Mouse (Mus musculus) left cerebral cortex, postnatal 36 days (tissue): ENCODE results near the gene Eif5b. TPM values are rescaled to one million over a fixed set of nuclear protein-coding genes. Genes with fewer than 3 reads are reported as not detected.
"Not testable (repeated sequence)": the region's sequence is repeated elsewhere in the genome, so short reads cannot be mapped to it uniquely, and the experiment has no call there.

ENCODE experiments used
- DNase-seq, 2 experiments: peaks; one replicate each; pipeline ENCODE4 v3.0.0; 2021 to 2022; ENCODE audit warnings: low spot score in 2 of 2, mixed read lengths in 1 of 2
- intact Hi-C: fragments of 180-260 bp; cut with DNase I; formaldehyde crosslinking; loops from one replicate; pipeline ENCODE4 v1.15.1; 2025
- total RNA-seq, 2 experiments: library from RNA; stranded (reverse); gene quantifications; 2 replicates each; pipeline ENCODE4 v1.2.3; 2021

Eif5b gene
- total RNA-seq, 2 experiments from 2014 or later = 33.0 to 40.3 TPM

GRCm38 (mm10) chr1:37999552-37999951 lies 1.7 kb downstream of the Eif5b start:
- intact Hi-C loops = loop anchor here (2.0 kb wide), 1 partner anchor 129 kb away; the partner anchor contains the start of gene Rev1

DNA sequence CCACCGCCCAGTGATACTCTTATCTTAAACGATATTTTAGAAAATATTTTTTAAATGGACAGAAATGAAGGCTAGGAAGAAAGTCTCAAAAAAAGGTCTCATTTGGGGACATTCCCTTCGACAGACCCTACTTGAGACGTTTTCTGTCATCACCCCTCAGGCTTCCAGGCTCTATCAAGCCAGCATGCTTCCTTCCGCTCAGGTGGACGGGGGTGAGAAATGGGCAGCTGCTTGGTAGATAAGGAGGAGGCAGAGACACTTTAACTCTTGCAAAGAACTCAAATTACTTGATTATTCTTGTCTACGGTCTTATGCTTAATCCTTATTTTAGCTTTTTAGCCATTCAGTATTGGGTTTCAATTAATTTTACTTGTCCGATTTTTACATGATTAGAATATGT lies 3.0 kb downstream of the Eif5b start:
- DNase-seq = no peak
- intact Hi-C loops = no loop called here

More at GRCm38 (mm10) chr1:37999552-37999951, 1.7 kb downstream of the Eif5b start:
- no peak for DNase-seq

DNA sequence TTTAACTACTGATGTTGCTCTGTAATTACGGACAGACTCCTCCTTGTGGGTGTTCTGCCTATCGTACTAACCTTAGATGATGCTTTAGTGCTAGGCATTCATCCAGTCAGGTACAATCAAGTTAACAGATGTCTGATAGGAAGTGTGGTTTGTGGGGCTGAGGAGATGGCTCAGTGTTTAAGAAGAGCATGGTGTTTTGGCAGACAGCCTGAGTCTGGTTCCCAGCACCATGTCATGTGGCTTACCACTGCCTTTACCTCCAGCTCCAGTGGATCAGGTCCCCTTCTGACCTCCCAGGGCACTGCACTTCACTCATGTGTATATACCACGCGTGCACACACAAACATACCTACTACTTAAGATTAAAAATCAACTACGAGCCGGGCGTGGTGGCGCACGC lies 4.1 kb downstream of the Eif5b start:
- DNase-seq = no peak
- intact Hi-C loops = no loop called here

GRCm38 (mm10) chr1:38003046-38003445 lies 5.2 kb downstream of the Eif5b start:
- intact Hi-C loops = no loop called here
- DNase-seq = no peak

DNA sequence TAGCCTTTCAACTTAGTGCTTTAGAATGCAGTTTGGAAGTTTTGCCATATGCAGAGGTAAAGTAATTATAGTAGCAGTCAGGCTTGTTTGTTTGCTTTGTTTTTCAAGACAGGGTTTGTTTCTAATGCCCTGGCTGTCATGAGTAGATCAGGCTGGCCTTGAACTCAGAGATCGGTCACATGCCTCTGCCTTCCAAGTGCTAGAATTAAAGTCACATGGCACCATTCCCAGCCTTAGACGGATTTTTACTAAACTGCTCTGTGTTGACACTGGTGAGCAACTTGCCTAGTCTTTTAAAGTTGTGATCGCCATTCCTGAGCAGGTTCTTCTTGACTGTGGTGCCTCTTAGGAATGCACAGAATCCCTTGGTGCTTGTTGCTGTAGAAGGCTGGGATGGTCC lies 8.9 kb downstream of the Eif5b start:
- no peak for DNase-seq
- intact Hi-C loops = no loop called here

GRCm38 (mm10) chr1:38011647-38012046 lies 13.8 kb downstream of the Eif5b start:
- intact Hi-C loops = no loop called here
- DNase-seq = no peak

- no peak for DNase-seq
- intact Hi-C loops = no loop called here
Observed at GRCm38 (mm10) chr1:38012104-38012503, 14.3 kb downstream of the Eif5b start.

GRCm38 (mm10) chr1:38012509-38012908 lies 14.7 kb downstream of the Eif5b start:
- intact Hi-C loops = no loop called here
- DNase-seq = no peak

DNA sequence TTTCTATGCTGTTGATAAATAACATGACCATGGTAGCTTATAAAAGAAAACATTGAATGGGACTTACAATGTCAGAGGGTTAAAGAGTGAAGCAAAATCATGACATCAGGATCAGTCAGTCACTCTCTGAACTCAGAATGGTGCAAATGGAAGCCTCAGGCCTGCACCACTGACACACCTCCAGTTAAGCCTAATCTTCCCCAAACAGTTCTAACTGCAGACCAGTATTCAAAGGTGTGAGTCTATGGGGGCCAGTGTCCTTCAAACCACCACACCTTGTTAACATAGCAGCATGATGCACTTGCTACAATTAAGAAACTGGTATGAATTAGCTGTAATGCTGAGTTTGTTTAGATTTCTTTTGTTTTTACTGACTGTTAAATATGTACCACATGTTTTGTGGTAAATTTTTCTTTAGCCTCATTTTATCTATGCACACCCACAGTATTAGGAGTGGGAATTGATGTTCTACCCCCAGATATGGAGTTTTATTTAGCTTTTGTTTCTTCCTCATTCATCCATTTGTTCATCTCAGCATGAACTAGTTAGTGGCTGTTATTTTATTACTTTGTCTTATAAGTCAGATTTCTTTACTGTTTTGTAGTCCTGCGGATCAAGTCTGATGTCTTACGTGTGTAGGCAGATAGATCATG lies 16.9 kb downstream of the Eif5b start:
- intact Hi-C loops = no loop called here
- DNase-seq = no peak

DNA sequence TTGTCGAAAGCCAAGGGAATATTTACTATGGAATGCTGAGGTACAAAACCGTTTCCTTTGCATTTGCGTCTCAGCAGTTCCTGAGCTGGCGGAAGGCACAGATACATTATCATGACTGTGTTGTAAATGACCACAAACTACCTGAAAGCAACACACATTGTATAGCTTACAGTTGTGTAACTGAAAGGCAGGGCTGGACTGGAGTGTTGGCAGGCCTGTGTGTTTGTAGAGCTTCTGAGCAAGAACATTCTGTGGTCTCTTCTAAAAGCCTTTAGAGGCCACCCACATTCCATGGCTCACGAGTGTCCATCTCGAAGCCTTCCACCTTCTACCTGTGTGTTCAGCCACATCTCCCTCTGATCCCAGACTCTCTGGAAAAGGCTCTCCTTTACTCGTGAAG lies 29.5 kb downstream of the Eif5b start:
- intact Hi-C loops = no loop called here
- no peak for DNase-seq

GRCm38 (mm10) chr1:38031391-38031790 lies 33.6 kb downstream of the Eif5b start:
- DNase-seq = no peak
- intact Hi-C loops = no loop called here

DNA sequence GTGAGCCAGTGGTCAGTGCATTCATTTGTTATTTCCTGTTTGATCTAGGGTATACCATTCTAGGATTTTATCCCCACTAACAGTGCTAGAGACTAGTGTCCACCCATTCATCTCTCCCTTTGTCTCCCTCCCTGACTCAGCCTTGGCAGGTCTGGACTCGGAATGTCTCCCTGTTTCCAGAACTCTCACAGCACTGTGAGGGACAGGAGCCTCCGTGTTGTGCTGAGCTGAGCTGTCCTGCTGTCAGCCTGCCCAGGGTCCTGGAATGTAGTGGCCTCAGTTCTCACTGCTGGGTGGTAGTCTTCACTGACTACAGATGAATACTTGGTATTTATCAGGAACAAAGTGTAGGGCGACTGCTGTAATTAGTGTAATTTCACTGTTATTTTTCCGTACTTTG lies 37.7 kb downstream of the Eif5b start:
- intact Hi-C loops = no loop called here

GRCm38 (mm10) chr1:38037375-38037774 lies 39.6 kb downstream of the Eif5b start:
- intact Hi-C loops = no loop called here
- no peak for DNase-seq

More for the DNA sequence above, 37.7 kb downstream of the Eif5b start:
- no peak for DNase-seq

GRCm38 (mm10) chr1:38038898-38039297 lies 41.1 kb downstream of the Eif5b start:
- intact Hi-C loops = no loop called here
- DNase-seq = no peak

GRCm38 (mm10) chr1:38048121-38048520 lies 50.3 kb downstream of the Eif5b start:
- DNase-seq = no peak

GRCm38 (mm10) chr1:38049562-38049961 lies 51.8 kb downstream of the Eif5b start:
- intact Hi-C loops = no loop called here
- DNase-seq = no peak

More at GRCm38 (mm10) chr1:38048121-38048520, 50.3 kb downstream of the Eif5b start:
- intact Hi-C loops = no loop called here

GRCm38 (mm10) chr1:38055176-38055575 lies 57.4 kb downstream of the Eif5b start:
- no peak for DNase-seq
- intact Hi-C loops = no loop called here

DNA sequence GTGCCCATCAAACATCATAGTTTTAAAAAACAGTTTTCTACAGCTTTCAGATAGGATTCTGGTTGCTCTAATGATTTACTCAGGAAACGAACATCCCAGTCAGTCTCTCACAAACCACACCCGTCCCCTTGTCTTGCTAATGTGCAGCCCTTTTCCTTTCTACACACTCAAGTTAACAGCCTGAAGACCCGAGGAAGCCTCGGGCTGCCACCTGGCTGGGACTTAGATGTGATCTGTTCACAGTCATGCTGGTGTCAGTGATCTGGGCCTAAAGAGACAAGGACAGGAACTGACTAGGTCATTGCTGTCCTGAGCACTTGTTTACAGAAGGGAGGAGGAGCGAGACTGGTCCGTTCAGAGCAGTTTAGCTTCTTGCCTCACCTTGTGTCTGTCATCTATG lies 60.6 kb downstream of the Eif5b start:
- intact Hi-C loops = no loop called here

DNA sequence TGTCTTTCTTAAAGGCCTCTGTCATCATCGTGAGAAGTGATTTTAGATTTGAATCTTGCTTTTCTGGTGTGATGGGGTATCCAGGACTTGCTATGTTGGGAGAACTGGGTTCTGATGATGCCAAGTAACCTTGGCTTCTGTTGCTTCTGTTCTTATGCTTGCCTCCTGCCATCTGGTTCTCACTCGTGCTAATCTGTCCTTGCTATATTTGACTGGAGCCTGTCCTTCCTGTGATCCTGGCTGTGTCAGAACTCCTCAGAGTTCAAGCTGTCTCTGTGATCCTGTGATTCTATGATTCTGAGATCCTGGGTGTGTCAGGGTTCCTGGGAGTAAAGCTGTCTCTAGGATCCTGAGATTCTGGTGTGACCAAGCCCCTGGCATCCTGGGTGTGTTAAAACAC lies 64.3 kb downstream of the Eif5b start:
- intact Hi-C loops, DNase-seq: not testable (repeated sequence)

More for the DNA sequence above, 60.6 kb downstream of the Eif5b start:
- DNase-seq = no peak

GRCm38 (mm10) chr1:38067276-38067675 lies 69.5 kb downstream of the Eif5b start:
- intact Hi-C loops = no loop called here
- DNase-seq = no peak

- intact Hi-C loops = no loop called here
- DNase-seq = no peak
Observed at GRCm38 (mm10) chr1:38071326-38071725, 73.5 kb downstream of the Eif5b start.

DNA sequence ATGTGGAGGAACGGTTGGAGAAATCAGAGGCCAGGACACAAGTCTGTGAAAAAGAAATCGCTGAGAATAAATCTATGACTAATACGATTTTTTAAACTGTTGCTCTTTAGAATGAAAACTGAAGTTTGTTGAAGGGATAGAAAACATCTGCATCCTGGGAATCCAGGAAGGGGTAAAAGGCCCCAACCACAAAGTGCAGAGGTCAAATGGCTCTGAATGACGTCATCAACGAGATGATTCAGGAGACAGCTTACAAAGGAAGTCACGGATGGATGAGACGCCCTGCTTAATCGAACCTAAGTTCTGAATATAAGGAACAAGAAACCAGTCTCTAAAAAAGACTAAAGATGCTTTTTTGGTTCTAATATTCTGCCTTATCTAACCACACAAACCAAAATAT lies 83.5 kb downstream of the Eif5b start:
- intact Hi-C loops = no loop called here
- no peak for DNase-seq
